Mouse (Mus musculus): ENCODE results near the gene Gas1. TPM values are rescaled to one million over a fixed set of nuclear protein-coding genes. Genes with fewer than 3 reads are reported as not detected.

Gas1 gene
- total RNA-seq, 4 experiments from 2014 or later = 7.3 to 9.0 (median 8.2) TPM

DNA sequence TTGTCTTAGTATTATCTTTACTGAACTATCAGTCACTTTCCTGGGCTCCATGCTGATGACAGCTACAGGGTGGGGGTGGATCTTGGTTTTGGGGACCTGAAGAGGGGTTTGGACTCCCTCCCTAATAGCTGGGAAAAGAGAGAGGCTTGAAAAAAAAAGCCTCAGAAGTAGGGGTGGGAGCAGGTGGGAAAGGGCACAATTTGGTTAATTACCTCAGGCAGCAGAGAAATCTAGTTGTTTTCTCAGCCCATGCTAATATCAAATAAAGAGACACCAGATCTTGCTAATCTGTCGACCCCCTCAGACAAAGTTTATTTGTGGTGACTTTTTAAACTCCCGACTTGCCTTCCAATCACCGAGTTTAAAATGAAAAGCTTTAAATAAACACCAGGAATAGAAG is 4.0 kb downstream of the Gas1 start:
- DNase-seq (ENCODE audit: low spot score in 2 of 2) = no peak

DNA sequence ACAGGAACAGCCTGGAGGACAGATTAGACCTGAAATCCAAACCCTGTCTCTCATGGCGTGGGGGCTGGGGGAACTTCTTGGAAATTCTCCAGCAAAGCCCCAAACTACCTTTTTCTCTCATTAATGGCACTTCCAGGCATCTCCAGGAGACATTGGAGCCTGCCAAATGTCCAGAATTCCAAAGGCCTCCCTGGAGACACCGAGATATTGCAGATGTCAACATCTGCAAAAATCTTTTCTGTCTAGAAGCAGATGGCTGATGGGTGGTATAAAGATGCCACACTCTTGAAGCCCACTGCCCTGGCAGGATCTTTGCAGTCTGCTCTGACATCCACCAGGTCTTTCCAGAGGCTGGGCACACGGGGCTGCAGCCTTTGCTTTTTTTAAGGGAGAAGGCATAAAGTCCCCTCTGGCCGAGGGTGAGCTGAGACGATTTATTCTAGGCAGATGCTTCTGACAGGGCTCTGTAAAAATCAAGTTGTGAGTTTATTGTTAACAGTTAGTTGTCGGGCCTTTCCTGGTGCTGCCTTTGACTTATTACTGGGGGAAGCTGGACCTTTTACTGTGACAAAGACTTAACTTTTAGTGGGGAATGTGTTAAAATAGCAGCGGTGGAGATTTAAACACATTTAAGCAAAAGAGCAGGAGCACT is 4.7 kb downstream of the Gas1 start:
- DNase-seq (ENCODE audit: low spot score in 2 of 2) = no peak

DNA sequence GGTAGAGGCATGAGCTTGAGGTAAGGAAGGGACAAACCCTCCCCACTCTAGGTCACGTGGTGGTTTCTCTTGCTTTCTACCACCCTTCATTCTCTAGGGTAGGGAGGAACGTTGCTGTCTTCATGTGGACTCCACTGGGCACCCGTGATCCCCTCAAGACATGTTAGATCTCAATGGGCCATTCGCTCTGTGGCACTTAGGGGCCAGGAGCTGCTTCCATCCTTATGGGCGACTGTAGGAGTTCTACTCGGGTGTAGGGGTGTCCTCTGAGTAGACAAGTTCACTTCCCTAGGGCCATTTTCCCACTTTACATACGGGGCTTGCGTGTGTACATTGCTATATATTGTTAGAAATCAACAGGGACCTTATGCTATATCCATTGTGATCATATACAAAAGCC is 5.4 kb downstream of the Gas1 start:
- DNase-seq (ENCODE audit: low spot score in 2 of 2) = no peak

DNA sequence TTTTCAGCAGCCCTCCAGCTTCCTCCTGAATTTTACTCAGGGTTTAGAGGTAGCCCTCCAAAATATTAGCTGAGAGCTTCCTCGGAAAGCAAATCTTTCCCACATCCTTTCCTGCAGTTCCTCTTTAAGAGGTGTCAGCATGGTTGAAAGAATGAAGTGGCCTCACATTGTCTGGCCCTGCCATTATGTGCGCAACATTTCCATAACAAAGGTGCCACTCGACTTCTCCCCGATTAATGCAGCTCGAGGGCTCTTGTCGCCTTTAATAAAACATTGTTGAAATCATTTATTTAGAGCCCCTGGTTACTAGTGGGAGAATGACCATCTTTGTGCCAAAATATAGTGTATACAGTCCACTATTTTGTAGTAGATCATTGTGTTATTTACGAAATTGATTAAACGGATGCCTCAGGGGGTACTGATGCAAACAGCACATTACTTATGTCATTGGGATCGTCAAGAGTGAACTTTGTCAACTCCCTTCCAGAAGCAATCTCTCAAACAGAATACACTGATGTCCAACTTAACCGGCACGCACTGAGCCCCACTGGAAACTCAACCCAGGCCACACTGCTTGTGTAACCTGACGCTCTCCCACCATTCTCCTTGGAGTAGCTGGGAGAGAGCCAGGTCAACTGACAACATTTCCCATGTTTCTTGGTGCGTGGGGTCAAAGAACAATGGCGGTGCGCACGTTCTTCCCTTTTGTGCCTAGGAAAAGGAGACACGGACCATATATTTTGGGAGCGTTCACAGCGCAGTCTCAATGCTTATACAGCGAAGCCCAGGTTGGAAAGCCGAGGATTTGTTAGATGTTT is 6.1 kb downstream of the Gas1 start:
- DNase-seq (ENCODE audit: low spot score in 2 of 2) = no peak

DNA sequence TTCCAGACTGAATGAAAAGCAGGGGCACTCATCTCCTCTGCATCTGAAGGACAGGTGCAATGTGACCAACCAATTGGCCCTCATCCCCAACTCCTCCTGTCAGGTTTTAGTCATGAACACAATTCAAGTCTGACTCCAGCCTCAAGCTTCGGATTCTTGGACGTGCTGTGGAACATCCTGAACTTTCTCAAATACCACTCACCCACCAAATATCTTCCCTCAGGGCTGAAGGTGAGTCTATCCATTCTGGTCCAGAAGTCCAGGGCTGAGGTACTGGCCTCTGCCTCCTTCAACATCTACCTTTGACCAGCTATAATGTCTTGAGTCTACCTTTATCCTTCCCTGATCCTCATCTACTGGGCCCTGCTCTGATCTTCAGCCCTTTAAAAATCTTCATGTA is 8.1 kb downstream of the Gas1 start:
- no peak for DNase-seq (ENCODE audit: low spot score in 2 of 2)

DNA sequence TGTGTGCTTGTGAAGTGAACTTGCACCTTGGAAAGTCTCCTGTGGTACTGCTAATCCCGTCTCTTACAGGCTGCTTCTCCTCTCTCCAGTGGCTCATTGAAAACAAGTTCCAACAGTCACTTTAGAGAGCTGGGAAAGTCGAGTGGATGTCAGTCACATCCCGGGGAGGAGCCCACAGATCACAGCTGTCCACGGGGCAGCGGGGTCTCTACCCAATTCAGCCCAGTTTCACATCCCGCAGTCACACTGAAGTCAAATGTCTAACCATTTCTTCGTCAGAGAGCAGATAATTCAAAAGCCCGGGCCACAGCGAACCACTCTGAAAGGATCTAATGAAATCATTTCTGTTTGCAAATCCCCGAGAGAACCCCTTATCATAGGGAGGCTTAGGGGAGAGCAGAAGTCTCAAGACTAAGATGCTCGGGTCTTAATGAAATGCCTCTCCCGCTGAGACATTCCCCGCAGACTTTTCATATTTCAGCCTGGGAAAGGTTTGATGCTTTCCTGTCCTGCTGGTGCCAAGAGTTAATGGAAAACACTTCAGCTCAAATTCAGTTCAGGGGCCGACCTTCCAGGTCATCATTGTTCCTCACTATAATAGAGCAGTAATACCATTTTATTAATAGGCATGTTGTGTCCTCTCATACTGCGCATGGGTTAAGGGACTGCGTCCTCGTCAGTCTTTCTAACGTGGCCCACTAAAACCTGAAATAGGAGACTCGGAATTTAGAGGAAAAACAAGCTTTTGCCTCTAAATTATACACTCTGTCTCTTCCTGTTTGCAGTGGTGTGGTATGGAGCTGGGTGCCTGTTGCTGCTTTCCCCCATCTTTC is 20.7 kb downstream of the Gas1 start:
- DNase-seq (ENCODE audit: low spot score in 2 of 2) = no peak

DNA sequence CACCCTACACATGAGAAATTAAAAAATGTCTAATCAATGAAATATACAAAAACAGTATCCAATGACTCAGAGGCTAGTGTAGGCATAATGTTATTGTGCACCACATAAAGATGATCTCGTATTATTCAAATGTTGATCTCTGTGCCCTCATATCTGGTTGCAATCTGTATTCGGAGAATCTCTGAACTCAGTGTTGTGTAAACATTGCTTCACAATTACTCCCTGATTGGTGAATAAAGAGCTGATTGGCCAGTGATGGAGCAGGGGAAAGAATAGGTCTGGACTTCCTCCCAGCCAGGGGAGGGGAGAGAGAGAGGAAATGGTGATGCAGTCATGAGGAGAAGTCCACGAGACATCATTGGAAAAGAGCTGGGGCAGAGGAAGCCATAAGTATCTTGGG is 23.0 kb downstream of the Gas1 start:
- DNase-seq (ENCODE audit: low spot score in 2 of 2) = no peak

DNA sequence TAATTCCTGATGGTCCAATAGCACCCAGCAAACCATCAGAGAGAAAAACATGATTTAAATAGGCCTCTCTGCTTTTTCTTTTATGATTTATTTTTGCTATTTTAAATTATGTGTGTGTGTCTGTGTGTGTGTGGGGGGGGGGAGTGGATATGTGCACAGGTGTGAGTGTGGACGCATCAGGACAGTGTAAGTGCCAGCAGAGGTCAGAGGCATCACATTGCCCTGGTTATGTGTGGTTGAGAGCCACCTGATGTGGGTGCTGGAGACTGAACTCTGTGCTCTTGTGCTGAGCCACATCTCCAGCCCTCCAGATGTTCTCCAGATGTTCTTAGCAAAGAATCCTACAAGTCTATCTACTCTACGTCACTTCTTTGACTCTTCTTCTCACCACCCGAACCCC is 28.9 kb downstream of the Gas1 start:
- no peak for DNase-seq (ENCODE audit: low spot score in 2 of 2)

DNA sequence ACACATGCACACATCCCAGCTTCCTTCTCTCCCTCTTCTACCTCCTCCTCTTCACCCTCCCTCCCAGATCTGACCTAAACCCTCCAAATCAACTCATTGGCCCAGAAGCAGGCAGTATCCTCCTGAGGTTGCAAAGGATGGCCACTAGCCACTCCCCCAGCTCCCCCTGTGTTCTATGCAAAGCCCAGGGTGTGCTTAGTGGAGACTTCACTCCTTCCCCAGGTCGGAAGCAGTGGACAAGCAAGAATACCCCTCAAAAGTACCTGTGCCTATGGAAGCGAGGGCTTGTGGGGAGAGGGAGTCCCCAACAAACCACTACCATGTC is 29.3 kb downstream of the Gas1 start:
- DNase-seq (ENCODE audit: low spot score in 2 of 2) = no peak

DNA sequence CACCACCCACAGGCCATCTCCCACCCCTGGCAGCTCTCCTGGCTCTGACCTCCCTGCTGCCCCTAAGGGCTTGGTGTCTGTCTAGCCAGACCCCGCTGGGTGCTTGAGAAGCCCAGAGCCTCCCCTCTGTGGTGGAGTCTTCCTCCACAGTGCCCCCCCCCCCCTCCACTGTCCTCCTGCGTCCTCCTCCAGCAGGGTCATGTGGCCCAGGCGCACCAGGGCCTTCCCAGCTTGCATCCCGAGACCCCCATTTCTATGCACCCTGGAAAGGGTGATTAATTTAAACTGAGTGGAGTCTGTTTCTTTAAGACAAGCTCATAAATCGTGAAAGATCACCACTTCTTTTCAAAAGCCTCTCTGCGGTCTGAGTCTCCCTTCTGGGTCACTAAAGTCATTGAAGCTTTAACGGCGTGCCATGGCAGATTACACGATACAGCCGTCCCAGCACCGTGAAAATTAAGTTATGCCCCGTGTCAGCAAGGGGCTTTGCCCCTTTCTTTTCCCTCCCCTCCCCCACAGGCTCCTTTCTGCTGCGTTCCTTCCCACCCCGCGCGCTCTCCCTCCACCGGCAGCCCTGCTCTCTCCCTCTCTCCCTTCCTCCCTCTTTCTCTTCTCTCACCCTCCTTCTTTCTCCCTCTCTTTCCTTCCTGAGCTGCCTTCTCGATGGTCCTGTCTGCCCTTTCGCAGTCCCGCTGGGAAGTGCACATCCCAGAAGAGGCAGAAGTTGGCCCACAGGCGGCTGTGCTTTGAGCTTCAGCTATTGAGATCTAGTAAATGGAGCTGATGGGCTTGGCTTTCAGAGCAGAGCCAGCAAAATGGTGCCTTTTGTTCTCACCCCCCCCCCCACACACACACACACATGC is 29.9 kb downstream of the Gas1 start:
- DNase-seq (ENCODE audit: low spot score in 2 of 2) = no peak

DNA sequence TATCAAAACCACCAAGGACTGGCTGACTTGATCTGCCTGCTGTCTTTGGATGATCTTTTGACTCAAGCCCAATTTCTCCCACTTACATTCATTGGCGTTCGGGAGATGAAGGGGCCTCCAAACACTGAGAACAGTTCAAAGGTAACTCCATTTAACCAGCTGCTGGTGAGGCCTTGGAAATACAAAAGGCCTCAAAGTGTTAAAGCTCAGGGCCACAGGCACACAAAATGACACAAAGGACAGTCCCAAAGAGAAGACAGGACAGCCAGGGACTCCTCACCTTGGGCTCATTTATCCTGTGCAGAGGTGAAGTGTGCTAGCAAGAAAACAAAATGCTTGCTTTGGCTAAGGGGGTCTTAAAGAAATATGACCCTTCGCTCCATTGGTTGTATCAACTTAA is 30.9 kb downstream of the Gas1 start:
- no peak for DNase-seq (ENCODE audit: low spot score in 2 of 2)

DNA sequence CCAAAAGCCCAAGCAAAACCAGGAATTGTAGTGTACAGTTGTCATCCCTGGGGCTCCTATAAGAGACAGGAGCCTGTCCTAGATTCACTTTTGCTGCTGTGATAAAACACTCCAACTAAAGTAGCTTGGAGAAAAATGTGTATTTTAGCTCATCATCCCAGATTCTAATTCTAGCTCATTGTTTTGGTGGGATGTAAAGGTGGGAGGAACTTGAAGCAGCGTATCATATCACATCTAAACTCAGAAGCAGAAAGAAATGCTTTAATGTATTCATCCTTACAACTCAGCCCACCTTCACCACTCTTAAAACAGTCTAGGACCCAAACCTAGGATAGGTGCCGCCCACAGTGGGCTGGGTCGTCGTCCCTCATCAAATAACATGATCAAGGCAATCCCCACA is 40.2 kb downstream of the Gas1 start:
- DNase-seq (ENCODE audit: low spot score in 2 of 2) = no peak

DNA sequence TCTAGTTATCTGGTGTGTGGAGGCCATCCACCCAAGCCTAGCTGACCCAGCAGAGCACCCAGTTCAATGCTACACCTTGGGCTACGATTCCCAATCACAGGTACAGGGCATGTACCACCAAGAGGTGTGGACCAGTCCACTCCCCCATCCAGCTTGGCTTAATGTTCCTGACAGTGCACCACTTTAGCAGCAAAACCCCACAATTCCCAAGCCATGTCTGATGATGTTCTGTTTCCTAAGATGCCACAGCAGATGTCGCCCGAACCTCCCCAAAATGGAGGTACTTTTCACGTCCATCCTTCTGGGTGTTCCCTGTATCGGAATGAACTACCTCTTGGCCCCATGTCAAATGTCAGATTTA is 42.7 kb downstream of the Gas1 start:
- DNase-seq (ENCODE audit: low spot score in 2 of 2) = no peak

DNA sequence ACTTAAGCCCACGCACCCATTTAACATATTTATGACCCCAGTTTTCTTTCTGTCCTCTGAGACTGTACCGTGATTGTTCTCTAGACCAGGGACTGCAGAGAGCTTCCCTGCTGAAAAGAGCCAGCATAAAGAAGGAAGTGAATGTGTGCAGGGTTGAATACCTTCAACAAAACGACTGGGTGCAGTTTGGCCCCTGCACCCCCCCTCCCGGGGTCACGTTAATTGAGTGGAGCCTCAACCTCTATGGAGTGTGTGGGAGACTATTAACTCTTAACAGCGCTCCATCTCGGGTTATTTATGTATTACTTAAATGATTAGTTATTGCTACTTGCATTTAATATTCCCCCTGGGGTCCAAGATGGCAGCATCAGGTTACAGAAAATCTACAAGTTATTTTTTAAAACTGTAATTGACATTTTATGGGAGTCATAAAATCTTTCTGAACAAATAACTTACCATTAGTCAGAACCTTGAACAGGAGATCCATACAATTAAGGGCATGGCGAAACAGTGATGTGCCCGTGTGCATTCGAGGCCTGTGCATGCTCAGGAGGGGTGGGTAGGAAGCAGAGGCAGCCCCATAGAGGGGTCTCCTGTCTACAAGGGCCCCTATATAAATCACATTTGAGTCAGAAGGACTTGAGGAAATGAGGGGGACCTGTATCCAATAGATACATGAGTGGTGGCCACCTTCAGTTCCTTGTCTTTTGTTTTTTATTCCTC is 43.3 kb downstream of the Gas1 start:
- no peak for DNase-seq (ENCODE audit: low spot score in 2 of 2)

DNA sequence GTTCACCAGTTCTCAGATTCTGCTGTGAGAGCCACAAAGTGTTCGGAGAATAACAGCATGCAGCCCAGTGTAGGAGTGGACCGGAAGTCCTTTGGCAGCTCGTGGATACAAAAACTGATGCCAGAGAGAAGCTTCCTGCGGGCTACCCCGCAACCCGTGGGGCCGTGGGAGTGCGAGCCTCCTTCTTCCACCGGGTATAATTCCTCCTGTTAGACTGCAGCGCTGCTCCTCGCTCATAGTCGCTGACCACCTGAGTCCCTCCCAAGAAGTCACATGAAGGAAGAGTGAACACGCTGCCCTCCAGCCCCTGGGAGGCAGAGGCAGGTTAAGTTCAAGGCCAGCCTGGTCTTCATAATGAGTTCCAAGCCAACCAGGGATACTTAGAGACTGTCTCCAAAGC is 45.4 kb downstream of the Gas1 start:
- DNase-seq (ENCODE audit: low spot score in 2 of 2) = no peak

DNA sequence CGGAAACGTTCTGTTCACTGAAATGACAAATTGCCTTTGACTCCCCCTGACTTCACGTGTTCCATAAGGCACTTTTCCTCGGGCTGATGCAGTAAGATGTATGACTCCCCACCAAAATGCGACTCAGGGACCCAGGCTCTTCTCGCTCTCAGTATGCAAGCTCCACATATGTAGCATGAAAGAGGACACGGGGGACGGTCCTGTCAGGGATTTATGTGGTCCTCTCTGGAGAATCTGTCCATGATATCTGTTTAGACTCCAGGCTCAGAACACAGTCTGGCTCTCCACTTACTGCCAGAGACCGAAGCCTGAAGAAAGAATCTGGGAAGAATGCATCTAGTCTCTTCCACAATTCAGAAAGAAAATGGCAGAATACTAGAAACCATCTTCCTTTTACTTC is 47.6 kb downstream of the Gas1 start:
- DNase-seq (ENCODE audit: low spot score in 2 of 2) = no peak

DNA sequence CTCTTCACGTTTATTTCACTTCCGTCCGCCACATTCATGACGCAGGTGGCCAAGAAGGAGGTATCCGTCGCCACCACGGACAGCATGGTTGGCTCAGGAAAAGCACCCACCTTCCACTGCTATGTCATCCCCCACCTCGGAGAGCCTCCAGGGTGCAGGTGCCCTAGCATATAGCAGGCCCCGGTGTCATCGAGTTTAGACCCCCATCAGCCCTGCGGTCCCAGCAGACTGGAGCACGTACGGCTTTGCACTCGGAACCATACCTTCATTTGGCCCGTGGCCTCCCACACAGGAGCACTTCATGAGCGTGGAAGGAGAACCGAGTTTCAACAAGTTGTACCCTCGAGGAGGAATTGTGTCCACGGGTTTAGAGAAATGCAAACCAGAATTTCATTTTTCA is 50.8 kb downstream of the Gas1 start:
- DNase-seq (ENCODE audit: low spot score in 2 of 2) = no peak

DNA sequence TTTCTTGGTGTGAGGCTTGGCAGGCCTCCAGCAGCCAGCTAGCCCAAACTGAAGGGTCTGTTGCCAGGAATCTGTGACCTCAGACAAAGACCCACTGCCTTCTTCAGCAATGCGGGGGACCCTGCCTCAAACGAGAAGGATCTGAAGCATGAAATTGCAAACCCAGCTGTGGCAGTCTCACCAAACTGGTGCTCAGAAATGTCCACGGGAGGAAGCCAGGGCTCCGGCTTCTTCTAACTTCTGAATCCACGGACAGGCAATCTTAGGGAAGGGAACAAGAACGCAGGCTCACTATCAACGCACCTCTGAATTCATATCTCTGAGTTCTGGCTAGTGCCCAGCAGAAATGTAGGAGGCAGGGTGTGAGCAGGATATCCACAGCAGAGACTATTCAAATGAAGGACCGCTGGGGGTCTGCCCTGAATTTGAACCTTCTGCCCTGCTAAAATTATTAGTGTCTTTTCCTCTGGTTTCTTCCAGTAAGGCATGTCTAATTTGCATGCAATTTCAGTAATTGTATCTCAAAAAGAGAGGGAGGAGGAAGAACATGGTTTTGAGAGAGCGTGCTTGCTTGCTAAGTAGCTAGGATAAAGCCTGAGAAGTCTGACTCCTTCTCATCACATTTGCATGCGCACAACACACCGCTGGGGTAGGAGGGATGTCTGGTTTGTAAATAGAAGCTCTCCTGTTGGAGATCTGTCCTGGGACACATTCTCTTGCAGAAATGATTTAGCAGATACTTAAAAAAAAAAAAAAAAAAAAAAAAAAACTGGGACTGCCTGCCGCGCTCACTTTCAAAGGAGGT is 51.5 kb downstream of the Gas1 start:
- no peak for DNase-seq (ENCODE audit: low spot score in 2 of 2)

DNA sequence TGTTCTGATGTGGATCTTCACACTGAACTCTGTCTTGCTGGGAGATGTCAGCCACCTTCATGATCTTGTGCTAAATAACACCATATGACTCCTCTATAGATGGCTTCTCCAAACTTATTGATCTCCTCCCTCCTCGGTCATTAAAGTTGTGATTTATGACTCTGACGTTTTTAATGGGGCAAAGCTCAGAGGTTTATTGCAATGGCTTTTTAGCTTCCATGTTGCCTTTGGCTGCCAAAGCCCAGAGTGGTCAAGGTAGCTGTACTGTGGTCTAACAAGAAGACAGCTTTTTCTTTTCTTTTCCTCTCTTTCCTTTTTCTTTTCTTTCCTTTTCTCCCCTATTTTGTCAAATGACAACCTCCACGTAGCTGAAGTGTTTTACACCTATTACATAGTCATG is 52.1 kb downstream of the Gas1 start:
- no peak for DNase-seq (ENCODE audit: low spot score in 2 of 2)

DNA sequence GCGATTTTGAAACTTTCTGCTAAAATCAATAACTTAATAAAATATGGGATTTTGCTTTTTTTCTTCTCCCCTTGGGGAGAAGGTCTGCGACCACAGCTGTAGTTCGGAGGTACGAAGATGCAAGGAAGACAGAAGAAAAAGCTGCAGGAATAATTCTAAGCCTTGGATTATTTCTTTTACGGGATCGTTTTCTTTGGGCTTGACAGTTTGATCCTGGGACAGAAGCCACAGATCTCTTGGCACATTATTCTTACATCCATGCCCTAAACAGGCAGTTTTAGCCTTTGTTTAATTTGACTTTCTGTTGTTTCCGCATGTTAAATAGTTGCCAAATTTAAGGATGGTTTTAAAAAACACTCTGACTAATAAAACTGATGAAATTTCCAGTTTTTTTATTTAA is 52.7 kb downstream of the Gas1 start:
- no peak for DNase-seq (ENCODE audit: low spot score in 2 of 2)
